Mouse (Mus musculus): ENCODE measurements around the gene Ahnak. TPM values are rescaled to one million over a fixed set of nuclear protein-coding genes. Genes with fewer than 3 reads are reported as not detected.

The Ahnak gene
- polyA plus RNA-seq, 1 experiment from 2014 or later, result 3.0 TPM

GRCm38 (mm10) chr19:9105101-9105685, 116.1 kb downstream of the Ahnak start:
- Histone ChIP-seq H3K4me2 (no peak overlapping the region), H3K4me1 (replicated peaks) (0 out of 2 replicates have a peak, but pooled peaks cover 13% of the 10 kb centered on the region), H3K36me3 (replicated peaks) (no peaks in the 10 kb centered on the region), H3K9ac (no peak overlapping the region), H3K4me3 (replicated peaks) (no peak overlapping the region), H3K9me3 (replicated peaks) (no peaks in the 10 kb centered on the region), H3K27me3 (no peaks in the 10 kb centered on the region; the same call in 1 of the 2 replicates), H3K27ac (replicated peaks) (no peak overlapping the region)
- ATAC-seq (ENCODE audit: insufficient read depth), result no peak
- 45% methylated on average over 3 of the region's 3 CpGs for WGBS (ENCODE audit: insufficient replicate concordance)

GRCm38 (mm10) chr19:9106096-9106495, 117.0 kb downstream of the Ahnak start:
- H3K27me3 ChIP-seq, result no peaks in the 10 kb centered on the region; the same call in 1 of the 2 replicates
- H3K4me3 ChIP-seq (replicated peaks), result no peak overlapping the region
- no peak overlapping the region for H3K9ac ChIP-seq
- H3K4me2 ChIP-seq, result no peak overlapping the region
- H3K27ac ChIP-seq (replicated peaks), result no peak overlapping the region
- no peaks in the 10 kb centered on the region for H3K9me3 ChIP-seq (replicated peaks)
- H3K36me3 ChIP-seq (replicated peaks), result no peaks in the 10 kb centered on the region
- 0 out of 2 replicates have a peak, but pooled peaks cover 13% of the 10 kb centered on the region for H3K4me1 ChIP-seq (replicated peaks)
- 60% methylated on average over 5 of the region's 5 CpGs for WGBS (ENCODE audit: insufficient replicate concordance)
- no peak for ATAC-seq (ENCODE audit: insufficient read depth)

GRCm38 (mm10) chr19:9106751-9107378, 117.8 kb downstream of the Ahnak start:
- peak; percentile 66; the same call in 1 of the 2 replicates for ATAC-seq (ENCODE audit: insufficient read depth)
- Histone ChIP-seq H3K36me3 (replicated peaks) (no peaks in the 10 kb centered on the region), H3K4me2 (no peak overlapping the region), H3K9ac (no peak overlapping the region), H3K9me3 (replicated peaks) (no peaks in the 10 kb centered on the region), H3K27ac (replicated peaks) (no peak overlapping the region), H3K27me3 (no peaks in the 10 kb centered on the region; the same call in 1 of the 2 replicates), H3K4me1 (replicated peaks) (0 out of 2 replicates have a peak, but pooled peaks cover 13% of the 10 kb centered on the region), H3K4me3 (replicated peaks) (no peak overlapping the region)
- WGBS (ENCODE audit: insufficient replicate concordance), result 31% methylated on average over 4 of the region's 4 CpGs

GRCm38 (mm10) chr19:9107379-9107755, 118.3 kb downstream of the Ahnak start:
- H3K27me3 ChIP-seq, result no peaks in the 10 kb centered on the region; the same call in 1 of the 2 replicates
- no peak overlapping the region for H3K9ac ChIP-seq
- H3K27ac ChIP-seq (replicated peaks), result no peak overlapping the region
- 41% methylated on average over 1 of the region's 1 CpGs for WGBS (ENCODE audit: insufficient replicate concordance)
- 0 out of 2 replicates have a peak, but pooled peaks cover 13% of the 10 kb centered on the region for H3K4me1 ChIP-seq (replicated peaks)
- no peaks in the 10 kb centered on the region for H3K36me3 ChIP-seq (replicated peaks)
- ATAC-seq (ENCODE audit: insufficient read depth), result peak; percentile 53
- H3K4me3 ChIP-seq (replicated peaks), result no peak overlapping the region
- H3K4me2 ChIP-seq, result no peak overlapping the region
- no peaks in the 10 kb centered on the region for H3K9me3 ChIP-seq (replicated peaks)

- ATAC-seq (ENCODE audit: insufficient read depth), result no peak
- no peaks in the 10 kb centered on the region for H3K9me3 ChIP-seq (replicated peaks)
- 80% methylated on average over 1 of the region's 1 CpGs for WGBS (ENCODE audit: insufficient replicate concordance)
Observed at GRCm38 (mm10) chr19:9108536-9108935, 119.5 kb downstream of the Ahnak start.

GRCm38 (mm10) chr19:9110182-9110869, 121.2 kb downstream of the Ahnak start:
- 0 out of 2 replicates have a peak, but pooled peaks cover 13% of the 10 kb centered on the region for H3K4me1 ChIP-seq (replicated peaks)
- H3K4me3 ChIP-seq (replicated peaks), result no peak overlapping the region
- 43% methylated on average over 4 of the region's 4 CpGs for WGBS (ENCODE audit: insufficient replicate concordance)
- H3K4me2 ChIP-seq, result no peak overlapping the region
- H3K27ac ChIP-seq (replicated peaks), result no peak overlapping the region
- no peak overlapping the region for H3K9ac ChIP-seq
- no peak for ATAC-seq (ENCODE audit: insufficient read depth)
- H3K27me3 ChIP-seq, result no peaks in the 10 kb centered on the region
- H3K36me3 ChIP-seq (replicated peaks), result no peaks in the 10 kb centered on the region
- H3K9me3 ChIP-seq (replicated peaks), result no peaks in the 10 kb centered on the region

More at GRCm38 (mm10) chr19:9108536-9108935, 119.5 kb downstream of the Ahnak start:
- H3K9ac ChIP-seq, result no peak overlapping the region
- H3K4me3 ChIP-seq (replicated peaks), result no peak overlapping the region
- H3K27me3 ChIP-seq, result no peaks in the 10 kb centered on the region
- H3K36me3 ChIP-seq (replicated peaks), result no peaks in the 10 kb centered on the region
- no peak overlapping the region for H3K4me2 ChIP-seq
- H3K4me1 ChIP-seq (replicated peaks), result 0 out of 2 replicates have a peak, but pooled peaks cover 13% of the 10 kb centered on the region
- no peak overlapping the region for H3K27ac ChIP-seq (replicated peaks)

GRCm38 (mm10) chr19:9112043-9112442, 123.0 kb downstream of the Ahnak start:
- 58% methylated on average over 8 of the region's 8 CpGs for WGBS (ENCODE audit: insufficient replicate concordance)
- Histone ChIP-seq H3K36me3 (replicated peaks) (no peaks in the 10 kb centered on the region), H3K27ac (replicated peaks) (no peak overlapping the region), H3K4me3 (replicated peaks) (no peak overlapping the region), H3K9me3 (replicated peaks) (no peaks in the 10 kb centered on the region), H3K4me1 (replicated peaks) (peaks cover 11% of the 10 kb centered on the region; the same call in 1 of the 2 replicates), H3K27me3 (no peaks in the 10 kb centered on the region), H3K9ac (no peak overlapping the region), H3K4me2 (no peak overlapping the region)
- no peak for ATAC-seq (ENCODE audit: insufficient read depth)

GRCm38 (mm10) chr19:9116268-9116667, 127.2 kb downstream of the Ahnak start:
- Histone ChIP-seq H3K27me3 (no peaks in the 10 kb centered on the region), H3K27ac (replicated peaks) (no peak overlapping the region), H3K9me3 (replicated peaks) (no peaks in the 10 kb centered on the region), H3K36me3 (replicated peaks) (no peaks in the 10 kb centered on the region), H3K4me3 (replicated peaks) (no peak overlapping the region), H3K4me2 (no peak overlapping the region), H3K9ac (no peak overlapping the region), H3K4me1 (replicated peaks) (peaks cover 5% of the 10 kb centered on the region; the same call in 1 of the 2 replicates)
- WGBS (ENCODE audit: insufficient replicate concordance), result 49% methylated on average over 4 of the region's 4 CpGs
- ATAC-seq (ENCODE audit: insufficient read depth), result no peak

- 76% methylated on average over 5 of the region's 5 CpGs for WGBS (ENCODE audit: insufficient replicate concordance)
- no peak overlapping the region for H3K9ac ChIP-seq
- no peak overlapping the region for H3K4me2 ChIP-seq
- H3K27ac ChIP-seq (replicated peaks), result no peak overlapping the region
- peaks cover 5% of the 10 kb centered on the region; the same call in 1 of the 2 replicates for H3K4me1 ChIP-seq (replicated peaks)
- no peak overlapping the region for H3K4me3 ChIP-seq (replicated peaks)
- H3K9me3 ChIP-seq (replicated peaks), result no peaks in the 10 kb centered on the region
- no peaks in the 10 kb centered on the region for H3K36me3 ChIP-seq (replicated peaks)
- H3K27me3 ChIP-seq, result no peaks in the 10 kb centered on the region
- no peak for ATAC-seq (ENCODE audit: insufficient read depth)
Observed at GRCm38 (mm10) chr19:9117275-9117674, 128.2 kb downstream of the Ahnak start.

- Histone ChIP-seq H3K4me1 (replicated peaks) (peaks cover 5% of the 10 kb centered on the region; the same call in 1 of the 2 replicates), H3K9me3 (replicated peaks) (no peaks in the 10 kb centered on the region), H3K27me3 (no peaks in the 10 kb centered on the region), H3K9ac (no peak overlapping the region), H3K27ac (replicated peaks) (no peak overlapping the region), H3K4me3 (replicated peaks) (no peak overlapping the region), H3K4me2 (no peak overlapping the region), H3K36me3 (replicated peaks) (no peaks in the 10 kb centered on the region)
- 75% methylated on average over 3 of the region's 3 CpGs for WGBS (ENCODE audit: insufficient replicate concordance)
- no peak for ATAC-seq (ENCODE audit: insufficient read depth)
Observed at GRCm38 (mm10) chr19:9119655-9120425, 130.8 kb downstream of the Ahnak start.

Measured in liver, embryonic 15.5 days (tissue).